Mouse (Mus musculus) cerebellum, adult 2 months (tissue): ENCODE measurements around the gene Gm48551.

Experiments
- CTCF ChIP-seq: fragments of 200-500 bp; IDR thresholded peaks from 2 replicates; pipeline ENCODE4 v1.5.1; 2011; ENCODE audit warnings: low read depth, mild to moderate bottlenecking, control low read depth, low read length, moderate library complexity, borderline replicate concordance; ENCODE audit not compliant: insufficient read depth
- POLR2A ChIP-seq: fragments of 200-500 bp; IDR thresholded peaks from 2 replicates; pipeline ENCODE4 v1.6.1; 2011; ENCODE audit warnings: low read length, control low read depth, borderline replicate concordance; ENCODE audit not compliant: insufficient read depth

- TF ChIP-seq POLR2A, result no peak
- TF ChIP-seq CTCF, result no peak
Measured at GRCm38 (mm10) chr10:81385603-81386306, 1.5 kb downstream of the Gm48551 start.
